Mouse (Mus musculus): ENCODE results near the gene Il18. TPM values are rescaled to one million over a fixed set of nuclear protein-coding genes. Genes with fewer than 3 reads are reported as not detected.

Il18 gene
- 1 to 10 TPM; 5.5 to 9.1 (median 7.3) TPM for total RNA-seq (2022)

- peak; percentile 33 for DNase-seq
These were observed at the start of gene Il18 for GRCm38 (mm10) chr9:50554241-50555093. TSS of gene Il18 (plus strand) at chr9:50554827.

- DNase-seq = no peak
These were observed 49.2 kb upstream of the Il18 start for GRCm38 (mm10) chr9:50505405-50505804.

- no peak for DNase-seq
These were observed 47.1 kb upstream of the Il18 start for GRCm38 (mm10) chr9:50507570-50507969.

- no peak for DNase-seq
These were observed 39.2 kb upstream of the Il18 start for GRCm38 (mm10) chr9:50515462-50515861.

- DNase-seq = no peak
These were observed 35.8 kb upstream of the Il18 start for GRCm38 (mm10) chr9:50518781-50519180.

GRCm38 (mm10) chr9:50520748-50521147 lies 33.9 kb upstream of the Il18 start:
- no peak for DNase-seq

GRCm38 (mm10) chr9:50521562-50521961 lies 33.1 kb upstream of the Il18 start:
- no peak for DNase-seq

- DNase-seq = no peak
These were observed 32.1 kb upstream of the Il18 start for GRCm38 (mm10) chr9:50522574-50522973.

GRCm38 (mm10) chr9:50524936-50525335 lies 29.7 kb upstream of the Il18 start:
- DNase-seq = peak; percentile 34

GRCm38 (mm10) chr9:50525585-50525984 lies 29.0 kb upstream of the Il18 start:
- no peak for DNase-seq

- DNase-seq = no peak
These were observed 26.8 kb upstream of the Il18 start for GRCm38 (mm10) chr9:50527860-50528259.

- DNase-seq = peak; percentile 95
These were observed 26.2 kb upstream of the Il18 start, which contains the start of gene Pts for GRCm38 (mm10) chr9:50528293-50528892. TSS of gene Pts (minus strand) at chr9:50528724.

GRCm38 (mm10) chr9:50530890-50531289 lies 23.7 kb upstream of the Il18 start:
- no peak for DNase-seq

GRCm38 (mm10) chr9:50533328-50533727 lies 21.3 kb upstream of the Il18 start:
- no peak for DNase-seq

GRCm38 (mm10) chr9:50533791-50534190 lies 20.8 kb upstream of the Il18 start:
- no peak for DNase-seq

GRCm38 (mm10) chr9:50535930-50536329 lies 18.7 kb upstream of the Il18 start:
- no peak for DNase-seq

- DNase-seq = no peak
These were observed 18.0 kb upstream of the Il18 start for GRCm38 (mm10) chr9:50536603-50537135.

- no peak for DNase-seq
These were observed 17.3 kb upstream of the Il18 start for GRCm38 (mm10) chr9:50537295-50537694.

- no peak for DNase-seq
These were observed 14.5 kb upstream of the Il18 start for GRCm38 (mm10) chr9:50540170-50540569.

GRCm38 (mm10) chr9:50542401-50542800 lies 12.2 kb upstream of the Il18 start:
- no peak for DNase-seq

GRCm38 (mm10) chr9:50547859-50548478 lies 6.7 kb upstream of the Il18 start:
- no peak for DNase-seq

GRCm38 (mm10) chr9:50548936-50549335 lies 5.7 kb upstream of the Il18 start:
- no peak for DNase-seq

- no peak for DNase-seq
These were observed 2.4 kb upstream of the Il18 start for GRCm38 (mm10) chr9:50552206-50552605.

Measured in adrenal gland, adult 8-10 months (tissue).